Mouse (Mus musculus) frontal cortex, adult 2 months (tissue): ENCODE data around the gene Nfil3. TPM values are rescaled to one million over a fixed set of nuclear protein-coding genes. Genes with fewer than 3 reads are reported as not detected.

Experiments used
- DNase-seq, 2 experiments: peaks; one replicate each; pipeline ENCODE4 v3.0.0; 2022; ENCODE audit warnings: low spot score in 1 of 2; ENCODE audit errors: extremely low spot score in 1 of 2
- polyA plus RNA-seq: library from polyadenylated mRNA; depleted of rRNA; stranded (reverse); fragments of >200 nt; gene quantifications from 2 replicates; pipeline ENCODE4 v1.2.3, GENCODE M21; 2012; rRNA removed

Nfil3 gene
- polyA plus RNA-seq, 1 experiment = 7.5 TPM

DNA sequence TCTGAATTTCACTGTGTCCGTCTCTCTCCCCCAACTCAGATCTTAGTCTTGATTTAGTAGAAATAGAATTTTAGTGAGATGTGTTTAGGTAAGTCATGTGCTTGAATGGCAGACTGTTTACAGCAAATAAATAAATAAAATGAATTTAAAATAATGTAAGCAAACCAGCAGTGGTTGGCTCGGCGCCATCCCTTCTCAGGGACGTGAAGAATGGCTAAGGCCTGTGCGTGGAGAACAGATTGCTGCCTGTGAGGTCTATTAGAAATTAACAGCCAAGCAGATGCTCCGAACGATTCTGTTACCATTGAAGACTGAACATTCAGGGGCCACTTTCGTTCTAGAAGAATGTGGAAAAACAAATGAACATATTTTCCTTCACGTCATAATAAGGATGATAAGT, 35.1 kb downstream of the Nfil3 start:
- no peak for DNase-seq

DNA sequence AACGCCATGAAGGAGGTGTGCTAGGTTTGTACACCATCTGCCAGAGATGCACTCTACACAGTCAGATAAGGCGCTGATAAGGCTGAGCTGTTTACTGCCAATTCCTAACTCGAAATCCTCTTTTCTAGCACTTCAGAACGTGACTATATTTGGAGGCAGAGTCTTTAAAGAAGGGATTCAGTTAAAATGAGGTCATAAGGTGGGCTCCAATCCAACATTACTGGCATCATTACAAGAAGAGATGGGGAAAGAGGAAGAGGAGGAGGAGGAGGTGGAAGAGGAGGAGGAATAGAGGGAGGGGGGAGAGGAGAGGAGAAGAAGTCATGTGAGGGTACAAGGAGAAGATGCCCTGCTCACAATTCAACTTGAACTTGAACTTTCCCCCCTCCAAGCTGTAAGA, 36.8 kb downstream of the Nfil3 start:
- no peak for DNase-seq

DNA sequence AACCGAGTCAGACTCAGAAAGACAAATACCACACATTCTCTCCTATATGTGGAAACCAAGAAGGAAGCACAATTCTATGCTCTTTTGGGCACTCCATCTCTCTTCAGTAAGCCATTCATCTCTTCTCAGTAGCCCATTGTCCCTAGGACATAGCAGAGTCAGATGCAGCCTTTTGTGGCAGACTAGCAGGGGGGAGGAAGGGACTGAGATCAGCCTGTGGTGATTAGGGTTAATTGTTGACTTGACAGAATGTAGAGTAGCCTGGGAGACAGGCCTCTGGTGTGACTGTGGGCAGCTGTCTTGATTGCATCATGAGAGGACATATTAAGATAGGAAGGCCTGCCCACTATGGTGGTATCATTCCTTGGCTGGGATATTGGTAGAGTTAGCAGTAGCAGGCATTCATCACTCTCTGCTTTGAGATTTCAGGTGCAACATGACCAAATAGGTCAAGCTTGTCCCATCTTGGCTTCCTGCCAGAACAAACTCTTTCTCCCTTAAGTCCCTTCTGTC, 37.9 kb downstream of the Nfil3 start:
- DNase-seq = no peak

DNA sequence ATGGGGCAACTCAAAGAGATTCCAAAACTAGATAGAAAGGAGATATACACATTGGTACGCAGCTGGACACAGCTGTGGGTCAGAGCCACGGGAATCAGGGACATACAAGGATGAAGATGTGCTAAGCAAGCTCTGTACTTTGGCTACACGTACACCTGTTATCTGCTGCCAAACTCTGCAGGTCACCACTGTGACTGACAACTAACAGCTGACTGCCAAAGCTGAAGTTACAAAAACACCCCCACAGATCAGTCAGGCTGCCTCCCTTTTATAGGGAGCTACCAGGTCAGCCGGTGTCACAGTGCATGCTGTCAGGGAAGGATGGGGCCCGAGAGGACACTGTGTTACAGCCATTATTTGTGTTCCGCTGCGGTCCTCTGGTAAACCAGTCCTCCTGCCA, 39.9 kb downstream of the Nfil3 start:
- DNase-seq = no peak

DNA sequence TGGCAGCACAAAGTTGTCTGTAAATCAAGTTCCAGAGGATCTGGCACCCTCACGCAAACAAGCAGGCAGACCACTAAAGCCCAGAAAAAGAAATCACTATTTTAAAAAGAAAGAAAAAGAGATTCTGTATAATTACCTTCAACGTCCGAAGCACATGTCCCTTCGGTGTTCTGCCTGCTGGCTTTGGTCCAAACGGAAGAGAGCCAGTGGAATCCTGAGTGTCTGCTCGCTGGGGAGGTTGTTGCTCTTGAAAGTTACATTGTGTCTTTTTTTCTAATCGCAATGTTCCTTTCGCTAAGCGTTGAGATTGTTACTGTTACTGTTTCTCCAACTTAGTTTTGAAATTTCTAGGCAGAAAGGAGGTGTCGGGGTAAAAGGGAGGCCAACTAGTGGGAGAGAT, 50.3 kb downstream of the Nfil3 start:
- DNase-seq = no peak

DNA sequence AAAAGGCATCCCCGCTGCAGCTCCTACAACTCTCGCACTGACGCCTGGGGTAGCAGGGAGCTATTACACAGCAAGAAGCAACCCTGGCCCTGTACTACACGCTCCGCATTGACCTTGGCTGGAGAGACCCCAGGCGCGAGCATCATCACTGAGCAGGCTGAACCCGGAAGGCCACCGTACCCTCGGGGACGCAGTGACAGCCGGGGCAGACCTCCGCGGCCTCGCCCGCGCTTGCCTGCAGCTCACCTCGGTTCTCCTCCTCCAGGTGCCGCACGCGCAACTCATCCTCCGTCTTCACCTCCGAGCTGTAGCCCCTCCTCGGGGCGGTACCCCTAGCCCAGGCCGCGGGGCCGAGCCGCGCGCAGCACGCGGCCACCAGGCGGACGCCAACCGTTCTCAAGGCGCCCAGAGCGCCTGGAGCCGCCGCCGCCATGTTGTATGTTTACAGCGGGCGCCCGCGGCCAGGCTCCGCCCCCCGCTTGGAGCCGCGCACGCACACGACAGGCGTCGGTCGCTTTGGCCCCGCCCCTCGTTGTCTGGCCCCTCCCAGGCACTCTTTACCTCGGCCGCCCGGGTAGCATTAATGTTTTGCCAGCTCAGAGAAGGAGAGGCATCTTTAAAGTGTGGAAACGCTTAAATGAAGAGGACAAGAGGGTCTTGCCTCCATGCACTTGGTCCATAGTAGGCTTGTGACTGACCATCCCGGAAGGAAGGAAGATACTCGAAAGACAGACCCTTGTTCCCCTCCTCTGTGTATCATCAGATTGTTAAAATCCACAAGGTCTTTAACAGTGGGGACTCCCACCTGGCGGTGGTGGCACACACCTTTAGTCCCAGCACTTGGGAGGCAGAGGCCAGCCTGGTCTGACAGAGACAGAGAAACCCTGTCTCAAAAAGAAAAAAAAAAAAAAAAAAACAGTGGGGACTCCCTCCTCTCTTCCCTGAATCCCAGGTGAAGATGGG, 51.4 kb downstream of the Nfil3 start, which contains the start of gene Auh:
Gene Auh, minus strand, starts transcription at position 473 of the 963 bp plus-strand sequence.
- peak; percentile 39 to 76 for DNase-seq

DNA sequence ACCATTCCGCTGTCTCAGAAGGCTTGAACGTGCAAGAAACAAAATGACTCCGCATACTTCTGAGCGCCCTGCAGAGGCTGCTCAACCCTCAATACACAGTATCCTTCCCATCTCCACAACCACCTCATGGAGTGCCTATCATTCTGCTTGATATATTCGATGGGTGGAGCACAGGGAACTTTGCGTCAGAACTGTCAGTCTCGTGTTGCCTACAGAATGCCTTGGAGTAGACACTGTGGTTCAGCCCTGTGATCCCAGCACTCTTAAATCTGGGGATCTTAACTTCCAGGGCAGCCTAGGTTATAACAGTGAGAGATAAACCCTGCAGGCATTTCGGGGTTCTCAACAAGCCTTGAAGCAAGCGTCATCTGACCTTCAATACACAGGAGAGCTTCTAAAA, 52.5 kb downstream of the Nfil3 start:
- peak in 1 of 2 experiments; percentile 49 for DNase-seq

DNA sequence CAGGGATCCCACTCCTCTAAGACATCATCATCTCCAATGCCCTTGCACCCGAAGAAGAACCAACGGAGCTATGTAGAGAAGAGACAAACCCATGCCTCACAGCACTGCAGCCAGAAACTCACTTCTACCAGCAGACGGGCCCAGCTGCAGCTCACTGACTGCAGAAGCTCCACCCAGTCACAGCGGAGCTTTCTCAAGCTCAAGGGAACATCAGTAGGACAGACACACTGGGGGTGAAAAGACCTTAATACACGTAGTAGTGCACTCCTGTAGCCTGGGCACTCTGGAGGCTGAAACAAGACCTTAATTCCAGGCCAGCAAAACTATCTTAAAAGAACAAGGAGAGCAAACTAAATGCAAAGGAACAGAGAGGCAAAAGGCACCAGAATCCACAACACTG, 56.4 kb downstream of the Nfil3 start:
- DNase-seq = no peak

DNA sequence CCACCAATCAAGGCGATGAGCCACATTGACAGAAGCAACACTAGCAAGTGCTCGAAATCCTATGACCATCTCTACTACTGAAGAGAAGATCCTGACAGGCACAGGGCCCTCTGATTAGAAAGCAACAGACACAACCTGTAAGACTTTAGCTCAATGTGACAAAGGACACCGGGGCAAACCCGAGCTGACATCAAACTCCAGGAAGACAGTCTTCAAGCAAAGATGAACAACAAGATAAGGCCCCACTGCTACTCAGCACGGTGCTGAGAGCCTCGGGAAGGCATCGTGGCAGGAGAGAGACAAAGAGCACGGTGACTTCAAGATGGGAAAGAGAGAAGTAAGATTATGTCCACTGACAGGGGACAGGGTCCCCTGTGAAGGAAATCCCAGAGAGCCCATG, 58.9 kb downstream of the Nfil3 start:
- no peak for DNase-seq

DNA sequence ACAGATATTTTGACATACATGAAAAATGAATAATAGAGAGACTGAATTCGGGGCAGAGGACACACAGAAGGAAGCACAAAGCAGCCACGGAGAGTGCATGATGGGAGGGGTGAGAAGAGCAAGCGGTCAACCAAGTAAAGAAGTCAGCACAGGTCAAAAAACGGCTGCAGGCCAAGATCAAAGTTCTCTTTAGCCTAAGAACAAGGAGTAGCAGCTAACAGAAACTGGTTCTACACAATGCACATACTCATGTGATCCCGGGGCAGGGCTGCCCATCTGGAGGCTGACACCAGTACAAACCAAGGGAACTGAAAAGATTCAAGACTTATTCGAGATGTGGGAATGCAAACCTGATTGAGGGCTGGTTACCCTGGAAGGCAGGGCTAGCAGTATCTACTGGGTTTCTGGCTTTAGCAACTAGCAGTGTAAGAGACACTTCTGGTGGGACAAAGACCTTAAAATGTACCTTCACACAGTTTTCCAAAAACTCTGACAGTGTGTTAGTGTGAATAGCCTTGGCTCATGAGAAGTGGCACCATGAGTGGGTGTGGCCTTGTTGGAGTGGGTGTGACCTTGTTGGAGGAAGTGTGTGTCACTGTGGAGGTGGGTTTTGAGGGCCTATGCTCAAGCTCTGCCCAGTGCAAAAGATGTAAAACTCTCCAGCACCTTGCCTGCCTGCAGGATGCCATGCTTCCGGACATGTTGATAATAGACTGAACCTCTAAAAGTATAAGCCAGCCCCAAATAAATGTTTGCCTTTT, 59.6 kb downstream of the Nfil3 start:
- DNase-seq = no peak

DNA sequence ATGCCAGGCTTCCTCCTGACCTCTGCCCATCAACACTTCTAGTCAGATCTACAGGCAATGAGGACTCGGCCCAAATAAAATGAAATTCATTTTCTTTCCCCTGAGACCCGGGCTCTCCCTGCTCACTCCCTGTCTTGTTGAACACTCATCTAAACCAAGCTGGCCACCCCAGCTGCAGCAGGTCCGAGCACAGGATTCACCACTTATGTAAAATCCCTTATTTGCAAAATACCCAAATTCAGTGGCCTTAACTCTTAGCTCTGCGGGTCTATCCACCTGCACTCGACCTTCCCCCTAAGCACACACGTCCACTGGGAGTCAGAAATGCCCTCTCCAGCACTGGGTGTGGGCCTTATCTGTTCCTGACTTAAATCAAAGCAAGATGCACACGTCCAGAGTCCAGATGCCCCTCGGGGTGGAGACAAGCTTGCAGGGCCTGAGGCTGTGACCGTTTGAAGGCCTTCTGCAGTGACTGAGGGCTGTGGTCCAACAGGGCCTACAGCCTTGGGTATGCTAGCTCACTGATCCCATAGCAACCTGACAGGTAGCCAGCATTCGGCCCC, 61.0 kb downstream of the Nfil3 start:
- no peak for DNase-seq

DNA sequence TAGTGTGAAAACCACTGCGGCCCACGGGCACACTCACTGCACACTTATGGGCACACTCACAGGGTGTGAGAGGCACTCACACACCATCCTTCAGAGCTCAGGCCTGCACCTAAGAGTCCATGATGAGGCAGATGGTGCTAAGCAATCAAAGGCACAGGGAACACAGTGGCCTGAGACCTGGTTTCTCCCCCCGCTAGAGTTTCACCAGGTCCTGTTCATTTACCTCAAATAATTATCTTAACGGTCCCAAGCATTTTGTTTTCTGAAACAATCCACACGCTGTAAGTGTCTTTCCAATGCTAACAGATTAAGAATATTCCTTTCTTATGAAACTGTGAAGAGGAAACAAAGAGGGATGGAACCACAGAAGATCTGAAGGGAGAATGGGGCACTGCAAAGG, 62.5 kb downstream of the Nfil3 start:
- no peak for DNase-seq

Other genes with a start within 250 kb of the Nfil3 start
- gene Auh, start 51.4 kb downstream of the Nfil3 start, polyA plus RNA-seq = 89.2 and 100 TPM in 2 replicates